Mouse (Mus musculus) liver, embryonic 13.5 days (tissue): ENCODE measurements around the gene Nfic. TPM values are rescaled to one million over a fixed set of nuclear protein-coding genes. Genes with fewer than 3 reads are reported as not detected.
A peak's percentile ranks its signal among the peaks of the same experiment; 100 is the strongest.

Experiments
- ATAC-seq: fragments of 200-750 bp; cut with Nextera tagmentation; 2 replicates; pipeline ENCODE4 v1.8.0; 2017; ENCODE audit warnings: low read depth, mild to moderate bottlenecking, moderate number of reproducible peaks, moderate library complexity
- DNase-seq: peaks from one replicate; pipeline ENCODE4 v3.0.0; 2022
- H3K27ac ChIP-seq: fragments of 300-500 bp; sonication (generic); 2 replicates; pipeline ENCODE4 v1.5.1; 2015; ENCODE audit warnings: moderate library complexity, mild to moderate bottlenecking, inconsistent platforms
- H3K27me3 ChIP-seq: fragments of 300-500 bp; sonication (generic); 2 replicates; pipeline ENCODE4 v1.6.1; 2015; ENCODE audit warnings: mild to moderate bottlenecking, inconsistent platforms
- H3K36me3 ChIP-seq: fragments of 300-500 bp; sonication (generic); 2 replicates; pipeline ENCODE4 v1.6.1; 2015; ENCODE audit warnings: mild to moderate bottlenecking, inconsistent platforms
- H3K4me1 ChIP-seq: fragments of 300-500 bp; sonication (generic); replicated peaks from 2 replicates; pipeline ENCODE4 v1.6.1; 2015; ENCODE audit warnings: inconsistent platforms
- H3K4me2 ChIP-seq: fragments of 300-500 bp; sonication (generic); 2 replicates; pipeline ENCODE4 v1.6.1; 2015; ENCODE audit warnings: inconsistent platforms, mild to moderate bottlenecking, moderate library complexity
- H3K4me3 ChIP-seq: fragments of 300-500 bp; sonication (generic); replicated peaks from 2 replicates; pipeline ENCODE4 v1.5.1; 2015; ENCODE audit warnings: mild to moderate bottlenecking, inconsistent platforms
- H3K9ac ChIP-seq: fragments of 300-500 bp; sonication (generic); 2 replicates; pipeline ENCODE4 v1.6.1; 2015; ENCODE audit warnings: mild to moderate bottlenecking, inconsistent platforms
- H3K9me3 ChIP-seq: fragments of 300-500 bp; sonication (generic); replicated peaks from 2 replicates; pipeline ENCODE4 v1.6.1; 2016; ENCODE audit warnings: inconsistent platforms
- WGBS: fragments of 180-500 bp; shearing (Covaris S2); methylation state at CpG from one replicate; pipeline ENCODE4 v1.1.7; 2015; ENCODE audit not compliant: insufficient replicate concordance; 5-methylcytosine and 5-hydroxymethylcytosine counted together
- polyA plus RNA-seq: library from polyadenylated mRNA; unstranded; fragments of >200 nt; fragmentation: Nextera tagmentation; extraction: Ambion mirVana; gene quantifications from 2 replicates; pipeline ENCODE4 v1.2.1, GENCODE M21; 2015

Gene Nfic
- polyA plus RNA-seq, 1 experiment from 2014 or later: 9.9 TPM

DNA sequence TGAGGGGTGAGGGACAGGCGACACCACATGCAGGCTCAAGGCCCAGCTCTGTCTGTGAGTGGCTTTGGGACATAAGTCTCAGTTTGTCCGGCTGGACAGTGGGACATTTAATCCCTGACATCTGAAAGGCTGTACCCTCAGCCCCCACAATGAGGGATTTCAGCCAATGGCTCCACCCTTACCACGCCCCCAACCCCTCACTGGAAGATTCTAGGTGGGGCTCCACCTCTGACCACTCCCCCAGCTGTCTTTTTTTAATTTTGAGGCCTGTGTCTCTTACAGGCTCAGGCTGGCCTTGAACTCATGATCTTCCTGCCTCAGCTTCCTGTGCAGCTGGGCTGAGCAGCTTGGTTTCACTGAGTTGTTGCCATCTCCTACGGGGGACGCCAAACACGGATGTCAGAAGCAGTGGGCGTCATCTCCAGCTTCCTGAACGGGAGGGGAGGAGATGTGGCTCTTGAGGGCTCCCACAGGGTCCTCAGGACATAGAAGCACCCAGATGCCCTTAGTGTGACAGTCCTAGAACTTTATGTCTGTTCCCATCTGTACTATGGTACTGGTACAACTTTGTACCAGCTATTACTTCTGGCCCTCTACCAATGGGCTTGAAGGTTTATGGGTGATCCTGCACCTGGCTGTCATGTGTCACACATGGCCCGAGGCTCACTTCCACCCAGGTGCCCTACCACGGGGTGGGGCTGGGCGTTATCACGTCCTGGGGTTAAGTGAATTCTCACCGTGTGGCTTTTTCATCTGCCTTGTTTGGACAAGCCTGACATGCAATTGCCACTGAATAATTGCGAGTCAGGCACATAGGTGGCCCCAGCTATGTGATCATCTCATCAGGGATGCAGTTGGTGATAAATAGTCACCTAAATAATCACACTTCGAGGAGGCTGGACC is 20.8 kb downstream of the Nfic start:
- Histone ChIP-seq H3K36me3 (no peaks in the 10 kb centered on the region), H3K9me3 (no peaks in the 10 kb centered on the region), H3K4me1 (peaks cover 46% of the 10 kb centered on the region), H3K27ac (no peak overlapping the region), H3K27me3 (peaks cover 33% of the 10 kb centered on the region), H3K4me2 (no peak overlapping the region), H3K9ac (no peak overlapping the region), H3K4me3 (no peak overlapping the region)
- no peak for ATAC-seq
- no peak for DNase-seq
- WGBS: 38% methylated on average over 15 of the region's 15 CpGs

DNA sequence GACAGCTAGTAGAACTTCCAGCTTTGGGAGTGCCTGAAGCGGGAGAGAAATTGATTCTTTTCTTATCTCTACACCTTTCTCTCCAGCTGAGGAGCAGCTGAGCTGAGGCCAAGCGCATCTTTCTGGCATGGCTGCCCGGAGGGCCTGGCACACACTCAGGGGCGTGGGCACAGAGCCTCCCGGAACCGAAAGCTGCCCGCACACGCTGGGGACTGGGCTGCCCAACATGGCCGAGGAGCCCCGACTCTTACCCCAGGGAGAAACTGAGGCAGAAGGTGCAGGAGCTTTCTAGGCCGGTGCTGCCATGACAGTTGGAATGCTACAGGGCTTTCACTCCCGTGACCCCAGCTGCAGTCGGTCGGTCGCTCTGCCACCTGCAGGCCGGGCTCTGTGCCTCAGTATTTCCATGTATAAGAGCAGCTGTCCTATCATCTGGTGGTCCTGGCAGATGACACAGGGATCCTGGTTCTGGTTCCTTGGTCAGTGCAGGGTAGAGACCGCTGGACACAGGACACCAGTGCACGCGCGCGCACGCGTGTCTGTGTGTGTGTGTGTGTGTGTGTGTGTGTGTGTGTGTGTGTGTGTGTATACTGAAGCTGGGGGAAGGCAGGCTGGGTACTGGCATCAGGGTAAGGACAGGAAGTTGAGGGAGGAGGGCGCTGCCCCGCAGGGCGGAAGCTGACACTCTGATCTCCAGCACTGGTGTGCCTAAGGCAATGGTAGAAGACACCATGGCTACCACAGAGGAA is 21.7 kb downstream of the Nfic start:
- H3K9ac ChIP-seq: no peak overlapping the region
- peak overlapping the region; percentile 50 for H3K4me2 ChIP-seq
- no peak overlapping the region; the same call in 1 of the 2 replicates for H3K27ac ChIP-seq
- ATAC-seq (no peak), DNase-seq (no peak)
- WGBS: 73% methylated on average over 26 of the region's 26 CpGs
- no peaks in the 10 kb centered on the region for H3K36me3 ChIP-seq
- H3K4me3 ChIP-seq: no peak overlapping the region
- peaks cover 42% of the 10 kb centered on the region for H3K27me3 ChIP-seq
- H3K4me1 ChIP-seq: peaks cover 53% of the 10 kb centered on the region
- no peaks in the 10 kb centered on the region for H3K9me3 ChIP-seq

DNA sequence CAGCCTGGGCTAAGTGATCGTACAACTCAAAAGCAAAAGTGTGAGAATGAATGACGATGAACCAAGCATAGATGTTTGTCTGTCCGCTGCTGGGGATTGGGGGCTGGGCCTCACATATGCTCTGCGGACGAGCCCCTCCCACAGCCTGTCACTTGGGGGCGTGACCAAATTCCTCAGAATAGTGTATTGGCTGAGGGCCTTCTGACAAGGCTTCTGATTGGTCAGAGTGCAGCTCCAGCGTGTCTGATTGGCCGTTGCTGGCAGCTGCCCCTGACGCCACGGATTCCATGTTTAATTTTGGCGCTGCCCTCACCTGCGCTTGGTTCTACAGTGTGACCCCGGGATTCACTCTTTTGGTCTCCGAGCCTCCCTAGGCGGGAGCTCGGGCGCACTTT is 22.6 kb downstream of the Nfic start:
- H3K27ac ChIP-seq: no peak overlapping the region

DNA sequence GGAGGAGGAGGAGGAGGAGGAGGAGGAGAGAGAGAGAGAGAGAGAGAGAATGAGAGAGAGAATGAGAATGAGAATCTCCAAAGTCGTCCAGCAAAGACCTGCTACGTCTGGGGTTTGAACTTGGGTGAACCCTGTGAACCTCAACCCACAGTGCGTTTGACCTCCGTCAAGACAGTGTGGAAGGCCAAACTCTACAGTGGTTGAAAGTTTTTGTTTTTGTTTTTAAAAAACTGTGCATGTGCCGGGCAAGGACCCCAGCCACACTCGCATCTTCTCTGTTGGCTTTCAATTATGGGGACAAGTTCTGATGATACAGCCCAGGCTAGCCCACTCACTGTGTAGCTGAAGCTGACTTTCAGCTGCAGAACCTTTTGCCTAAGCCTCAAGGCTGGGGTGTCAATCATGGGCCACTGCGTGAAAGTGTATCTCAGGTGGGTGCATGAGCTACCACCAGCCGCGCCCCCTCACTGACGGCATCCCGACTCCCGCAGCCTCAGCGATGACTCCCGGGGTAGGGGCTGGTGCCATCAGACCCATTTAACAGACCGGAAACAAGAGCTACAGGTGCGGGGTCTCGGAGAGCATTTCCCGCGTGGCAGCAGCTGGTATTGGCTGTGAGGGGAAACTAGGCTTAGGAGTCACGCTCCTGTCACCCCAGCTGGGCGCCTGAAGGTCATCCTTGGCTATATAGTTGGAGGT is 23.1 kb downstream of the Nfic start:
- Histone ChIP-seq H3K27ac (no peak overlapping the region), H3K4me3 (no peak overlapping the region), H3K9me3 (no peaks in the 10 kb centered on the region), H3K4me2 (peak overlapping the region; percentile 44), H3K27me3 (peaks cover 56% of the 10 kb centered on the region), H3K9ac (no peak overlapping the region), H3K36me3 (no peaks in the 10 kb centered on the region), H3K4me1 (peaks cover 55% of the 10 kb centered on the region)
- DNase-seq (no peak), ATAC-seq (no peak)
- 58% methylated on average over 21 of the region's 21 CpGs for WGBS

More for the DNA sequence above, 22.6 kb downstream of the Nfic start:
- peak; percentile 76 for DNase-seq
- Histone ChIP-seq H3K4me2 (peak overlapping the region; percentile 50), H3K4me1 (peaks cover 53% of the 10 kb centered on the region), H3K36me3 (no peaks in the 10 kb centered on the region), H3K9ac (no peak overlapping the region), H3K9me3 (no peaks in the 10 kb centered on the region), H3K27me3 (peaks cover 51% of the 10 kb centered on the region), H3K4me3 (0 out of 2 replicates have a peak overlapping the region, but pooled peaks have one; percentile 17)
- ATAC-seq: peak; percentile 70
- WGBS: 3% methylated on average over 17 of the region's 17 CpGs

DNA sequence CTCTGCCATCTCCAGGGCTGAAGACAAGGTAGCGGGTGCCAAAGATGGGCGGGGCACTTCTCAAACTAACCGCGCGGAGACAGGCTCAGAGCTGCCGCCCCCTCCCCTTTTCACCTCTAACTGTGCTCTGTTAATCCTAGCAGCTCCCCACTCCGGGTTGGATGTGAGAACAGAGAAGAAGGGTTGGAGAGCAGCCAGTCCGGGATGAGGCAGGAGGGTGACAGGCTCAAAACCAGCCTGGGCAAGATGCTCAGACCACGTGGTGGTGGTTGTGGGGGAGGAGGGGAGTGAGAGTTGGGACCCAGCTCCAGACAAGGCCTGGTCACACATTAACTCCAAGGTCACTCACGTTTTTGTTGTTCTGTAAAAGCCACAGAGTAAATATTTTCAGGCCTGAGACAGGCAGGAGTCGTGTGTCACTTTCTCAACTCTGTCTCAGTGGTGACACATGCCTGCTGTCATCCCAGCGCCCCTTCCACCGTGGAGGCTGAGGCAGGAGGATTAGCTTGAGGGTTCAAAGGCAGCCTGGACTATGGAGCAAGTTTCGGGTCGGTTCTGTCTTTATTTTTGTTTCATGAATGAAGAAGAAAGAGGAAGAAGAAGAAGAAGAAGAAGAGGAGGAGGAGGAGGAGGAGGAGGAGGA is 23.8 kb downstream of the Nfic start:
- Histone ChIP-seq H3K36me3 (no peaks in the 10 kb centered on the region), H3K4me2 (peak overlapping the region; percentile 97), H3K4me3 (peak overlapping the region; percentile 76), H3K4me1 (peaks cover 61% of the 10 kb centered on the region), H3K9ac (no peak overlapping the region), H3K9me3 (no peaks in the 10 kb centered on the region), H3K27me3 (peaks cover 63% of the 10 kb centered on the region), H3K27ac (no peak overlapping the region)
- 14% methylated on average over 15 of the region's 15 CpGs for WGBS
- DNase-seq: no peak
- ATAC-seq: no peak

DNA sequence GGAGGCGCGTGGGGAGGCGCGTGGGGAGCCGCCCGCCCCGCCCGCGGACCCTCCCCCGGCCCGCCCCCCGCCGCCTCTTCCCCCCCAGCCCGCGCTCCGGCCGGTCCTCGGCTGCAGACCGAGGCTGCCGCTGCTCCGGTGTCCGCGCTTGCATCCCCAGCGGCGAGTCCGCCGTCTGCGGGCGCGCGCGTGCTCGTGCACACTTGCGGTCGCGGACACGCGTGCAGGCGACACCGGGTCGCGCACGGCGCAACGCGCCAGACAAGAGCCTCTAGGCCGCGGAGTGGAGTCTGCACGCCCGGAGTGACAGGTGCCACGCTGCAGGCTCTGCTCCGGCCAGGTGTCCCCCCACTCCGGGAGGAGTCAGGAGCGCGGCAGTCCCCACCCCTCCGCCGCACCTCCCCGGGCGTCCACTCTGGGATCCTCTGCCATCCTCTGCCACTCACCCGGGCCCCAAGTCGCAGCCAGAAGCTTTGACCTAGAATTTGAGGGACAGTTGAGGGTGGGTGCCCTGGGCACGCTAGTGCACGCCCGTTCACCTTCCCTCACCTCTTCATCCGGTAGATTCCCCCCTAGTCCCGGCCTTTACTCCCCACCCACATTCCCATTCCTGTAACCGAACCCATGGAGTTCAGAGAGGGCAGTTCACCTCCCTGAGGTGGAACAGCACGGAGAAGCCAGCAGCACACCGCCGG is 24.5 kb downstream of the Nfic start:
- Histone ChIP-seq H3K9ac (peak overlapping the region; percentile 76), H3K4me2 (peak overlapping the region; percentile 97), H3K27me3 (peaks cover 70% of the 10 kb centered on the region), H3K4me1 (peaks cover 66% of the 10 kb centered on the region), H3K4me3 (peak overlapping the region; percentile 76), H3K27ac (peak overlapping the region; percentile 82; the same call in 1 of the 2 replicates), H3K36me3 (no peaks in the 10 kb centered on the region), H3K9me3 (no peaks in the 10 kb centered on the region)
- ATAC-seq (no peak), DNase-seq (no peak)
- WGBS: 2% methylated on average over 59 of the region's 70 CpGs

DNA sequence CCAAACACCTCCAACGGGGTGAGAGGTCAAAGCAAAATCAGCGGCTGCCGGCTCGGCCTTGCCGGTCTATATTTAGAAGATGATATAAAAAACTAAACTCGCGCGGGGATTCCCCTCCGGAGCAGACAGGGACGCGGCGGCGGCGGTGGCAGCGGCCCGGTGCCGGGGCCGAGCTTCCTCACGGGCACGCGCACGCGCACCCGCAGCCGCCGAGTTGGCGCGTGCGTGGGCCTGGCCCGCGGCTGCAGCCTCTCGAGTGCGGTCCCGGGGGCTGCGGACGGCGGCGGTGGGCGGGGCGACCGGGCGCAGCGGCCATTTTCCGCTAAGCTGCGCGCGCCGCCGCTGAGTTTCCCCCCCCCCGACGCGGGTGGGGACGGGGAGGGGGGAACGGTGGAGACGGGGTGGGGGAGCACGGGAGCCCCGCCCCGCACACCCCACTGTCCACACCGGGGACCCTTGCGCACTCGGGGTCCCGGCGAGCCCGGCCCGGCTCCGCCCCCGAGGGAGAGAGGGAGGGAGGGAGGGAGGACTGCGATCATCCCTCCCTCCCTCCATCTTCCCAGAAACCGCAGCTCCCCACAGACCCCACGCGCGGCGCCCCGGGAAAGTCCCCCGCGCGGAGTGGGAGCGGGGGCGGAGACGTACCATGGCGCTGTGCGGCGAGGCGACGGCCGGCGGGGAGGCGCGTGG is 25.1 kb downstream of the Nfic start:
- DNase-seq (no peak), ATAC-seq (peak; percentile 3; the same call in 1 of the 2 replicates)
- WGBS: under 1% methylated on average over 64 of the region's 89 CpGs
- Histone ChIP-seq H3K36me3 (no peaks in the 10 kb centered on the region), H3K9ac (peak overlapping the region; percentile 76), H3K4me2 (peak overlapping the region; percentile 97), H3K4me1 (peaks cover 73% of the 10 kb centered on the region), H3K9me3 (no peaks in the 10 kb centered on the region), H3K27ac (peak overlapping the region; percentile 82), H3K27me3 (peaks cover 76% of the 10 kb centered on the region), H3K4me3 (peak overlapping the region; percentile 76)

DNA sequence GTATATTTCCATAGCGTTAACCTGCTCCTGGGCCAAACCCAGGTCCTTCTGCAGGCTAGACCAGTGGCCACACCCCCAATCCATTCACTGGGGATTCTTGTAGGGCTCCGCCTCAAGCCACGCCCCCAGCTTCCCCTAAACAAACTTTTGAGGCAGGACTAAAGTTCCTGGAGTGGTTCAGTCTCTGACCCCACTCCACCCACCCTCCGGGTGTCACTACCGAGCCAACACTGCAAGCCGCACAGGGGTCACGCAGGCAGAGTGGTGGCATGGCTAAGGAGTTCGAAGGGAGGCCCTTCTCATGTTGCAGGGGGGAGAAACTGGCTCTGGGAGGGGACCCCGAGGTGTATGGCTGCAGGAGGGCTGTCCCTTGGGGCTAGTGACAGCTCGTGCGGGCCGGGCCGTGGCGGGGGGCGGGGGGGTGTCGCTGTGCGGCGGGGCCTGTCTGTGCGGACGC is 25.8 kb downstream of the Nfic start:
- peaks cover 80% of the 10 kb centered on the region for H3K27me3 ChIP-seq
- peaks cover 77% of the 10 kb centered on the region for H3K4me1 ChIP-seq
- H3K36me3 ChIP-seq: no peaks in the 10 kb centered on the region
- peak overlapping the region; percentile 76 for H3K9ac ChIP-seq
- ATAC-seq (peak; percentile 53), DNase-seq (peak; percentile 81)
- peak overlapping the region; percentile 97 for H3K4me2 ChIP-seq
- H3K9me3 ChIP-seq: no peaks in the 10 kb centered on the region
- H3K4me3 ChIP-seq: peak overlapping the region; percentile 76
- 0% methylated on average over 20 of the region's 20 CpGs for WGBS
- H3K27ac ChIP-seq: peak overlapping the region; percentile 82

DNA sequence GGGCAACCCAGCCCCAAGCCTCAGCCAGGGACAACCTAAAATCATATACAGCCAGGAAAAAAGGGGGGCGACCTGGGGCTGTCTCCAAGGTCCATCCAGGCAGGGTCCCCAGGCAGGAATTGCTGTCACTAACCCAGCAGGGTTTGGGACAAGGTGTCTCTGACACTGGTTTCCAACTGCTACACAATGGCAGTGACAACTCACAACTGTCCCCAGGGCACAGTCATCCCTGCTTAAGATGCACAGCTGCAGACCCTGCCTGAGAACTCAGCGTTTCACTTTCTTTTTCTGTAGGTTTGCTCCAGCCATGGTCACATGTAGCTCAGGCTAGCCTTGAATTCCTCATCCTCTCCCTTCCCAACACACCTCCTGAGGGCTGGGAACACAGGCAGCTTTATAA is 26.3 kb downstream of the Nfic start:
- H3K4me3 ChIP-seq: peak overlapping the region; percentile 4; the same call in 1 of the 2 replicates
- WGBS: 21% methylated on average over 2 of the region's 2 CpGs
- H3K9me3 ChIP-seq: no peaks in the 10 kb centered on the region
- H3K4me1 ChIP-seq: peaks cover 76% of the 10 kb centered on the region
- no peak overlapping the region for H3K9ac ChIP-seq
- no peak overlapping the region for H3K27ac ChIP-seq
- H3K4me2 ChIP-seq: peak overlapping the region; percentile 97
- no peaks in the 10 kb centered on the region for H3K36me3 ChIP-seq
- peaks cover 85% of the 10 kb centered on the region for H3K27me3 ChIP-seq
- no peak for DNase-seq
- no peak for ATAC-seq

DNA sequence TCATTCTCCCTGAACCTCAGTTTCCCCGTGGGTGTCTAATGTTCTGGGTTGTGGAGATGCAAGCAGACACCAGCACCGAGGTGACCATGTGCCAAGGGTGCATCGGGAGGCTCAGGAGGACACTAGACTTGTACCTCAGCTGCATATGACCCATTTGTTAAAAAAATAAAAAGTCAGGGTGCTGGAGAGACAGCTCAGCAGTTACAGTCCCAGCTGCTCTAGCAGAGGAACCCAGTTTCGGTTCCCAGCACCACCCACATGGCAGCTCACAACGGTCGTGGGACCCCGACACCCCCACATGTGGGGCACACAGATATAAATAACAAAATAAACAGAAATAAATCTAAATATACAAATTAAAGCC is 26.9 kb downstream of the Nfic start:
- Histone ChIP-seq H3K4me2 (no peak overlapping the region), H3K36me3 (no peaks in the 10 kb centered on the region), H3K4me3 (no peak overlapping the region), H3K4me1 (peaks cover 70% of the 10 kb centered on the region), H3K9me3 (no peaks in the 10 kb centered on the region), H3K27ac (no peak overlapping the region), H3K27me3 (peaks cover 91% of the 10 kb centered on the region), H3K9ac (no peak overlapping the region)
- DNase-seq: no peak
- WGBS: 68% methylated on average over 7 of the region's 7 CpGs
- no peak for ATAC-seq
